Mouse (Mus musculus) mammary gland, adult 2 months (tissue): ENCODE results near the gene Vmn2r109. TPM values are rescaled to one million over a fixed set of nuclear protein-coding genes. Genes with fewer than 3 reads are reported as not detected.

Experiments used
- polyA plus RNA-seq: library from polyadenylated mRNA; depleted of rRNA; stranded (reverse); fragments of >200 nt; gene quantifications from 2 replicates; pipeline ENCODE4 v1.2.3, GENCODE M21; 2012; ENCODE audit warnings: low replicate concordance; rRNA removed

The Vmn2r109 gene
- not detected in 2 replicates for polyA plus RNA-seq

DNA sequence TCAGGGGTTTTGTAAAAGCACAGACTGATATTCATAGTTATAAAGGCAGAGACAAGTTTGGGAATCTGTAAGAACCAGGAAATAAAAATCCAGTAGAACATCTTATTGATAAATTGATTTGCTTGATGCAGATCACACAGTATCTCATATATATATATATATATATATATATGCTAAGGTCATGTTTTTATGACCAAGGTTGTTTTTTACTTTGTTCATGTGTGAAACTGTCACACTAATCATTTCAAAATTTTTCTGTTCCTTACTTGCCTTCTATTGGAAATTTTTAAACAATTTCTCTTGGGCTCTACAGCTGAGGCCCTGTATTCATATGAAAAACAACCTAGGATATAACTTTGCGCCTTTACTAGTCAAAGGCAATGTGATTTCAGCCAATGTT is at the start of gene Vmn2r109:
Gene Vmn2r109 (minus strand): TSS at position 101 of the 400 bp plus-strand sequence.

DNA sequence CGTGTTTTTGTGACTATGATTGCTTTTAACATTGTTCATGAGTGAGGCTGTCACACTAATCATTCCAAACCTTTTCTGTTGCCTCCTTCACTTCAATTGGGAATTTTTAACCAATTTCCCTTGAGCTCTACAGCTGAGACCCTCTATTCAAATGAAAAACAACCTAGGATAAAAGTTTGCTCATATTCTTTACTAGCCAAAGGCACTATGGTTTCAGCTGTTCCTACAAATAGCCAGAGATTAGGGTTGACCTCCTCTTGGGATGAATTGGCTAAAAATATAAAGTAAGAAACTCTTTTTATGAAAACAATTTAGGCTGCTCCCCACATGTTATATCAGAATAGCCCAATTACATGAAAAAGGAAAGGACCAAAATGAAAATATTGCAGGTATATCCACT is 31.8 kb upstream of the Vmn2r109 start, which contains the start of gene Vmn2r110:
Gene Vmn2r110 (minus strand): TSS at position 101 of the 400 bp plus-strand sequence.

GRCm38 (mm10) chr17:20497858-20498257 is 66.7 kb downstream of the Vmn2r109 start, which contains the start of gene Vmn1r225:
Gene Vmn1r225 (plus strand): TSS chr17:20498158.

Other genes with a start within 250 kb of the Vmn2r109 start
- not detected in 2 replicates for gene Vmn2r107, start 219.5 kb downstream of the Vmn2r109 start, polyA plus RNA-seq
- gene Vmn1r224, start 150.6 kb downstream of the Vmn2r109 start, polyA plus RNA-seq, result not detected in 2 replicates
- gene Vmn2r108, start 83.4 kb downstream of the Vmn2r109 start, polyA plus RNA-seq, result not detected in 2 replicates
- not detected in 2 replicates for gene Vmn1r225, start 66.6 kb downstream of the Vmn2r109 start, polyA plus RNA-seq
- not detected in 2 replicates for gene Vmn2r110, start 31.7 kb upstream of the Vmn2r109 start, polyA plus RNA-seq
- gene Fpr-rs3, start 60.1 kb upstream of the Vmn2r109 start, polyA plus RNA-seq, result not detected in 2 replicates
- gene Vmn1r226, start 118.1 kb upstream of the Vmn2r109 start, polyA plus RNA-seq, result not detected in 2 replicates
- not detected in 2 replicates for gene Vmn1r227, start 165.1 kb upstream of the Vmn2r109 start, polyA plus RNA-seq
- gene Vmn1r228, start 221.4 kb upstream of the Vmn2r109 start, polyA plus RNA-seq, result not detected in 2 replicates
- not detected in 2 replicates for gene Vmn1r229, start 246.8 kb upstream of the Vmn2r109 start, polyA plus RNA-seq